Mouse (Mus musculus) heart, postnatal 0 days (tissue): ENCODE results near the gene Adcy7.

Source experiments
- CTCF ChIP-seq: IDR thresholded peaks from 2 replicates; pipeline ENCODE4 v1.5.1; 2016; ENCODE audit warnings: antibody characterized with exemption, control low read depth, low read depth
- EP300 ChIP-seq: IDR thresholded peaks from 2 replicates; pipeline ENCODE4 v1.6.1; 2016; ENCODE audit warnings: antibody characterized with exemption, low read depth

GRCm38 (mm10) chr8:88321387-88321786 is 49.2 kb downstream of the Adcy7 start:
- TF ChIP-seq EP300 = no peak
- TF ChIP-seq CTCF = no peak
